In genomic region chr2:79050495-79051046, GRCm38 (mm10) we compare ENCODE assay signal across 23 mouse cellular contexts.
DNase-seq lines count a peak whose midpoint lies in the region; ATAC-seq lines count a peak whose summit lies in the region.
"Had no signal": no experiment of that assay in that cellular context is flagged by ENCODE, and none has a peak within 500 bp of the region (broad histone marks: within the 10 kb centered on the region; RNA-seq: fewer than 3 reads in every experiment).

No protein-coding gene starts in this region.

- H3K27me3 ChIP-seq in limb, embryonic 12.5 days = no peaks in the 10 kb centered on the region
- no peaks in the 10 kb centered on the region for H3K27me3 ChIP-seq in limb, embryonic 10.5 days (ENCODE audit: low read depth, poor library complexity, severe bottlenecking)
- H3K27me3 ChIP-seq in splenic B cell, adult 2 months (ENCODE audit: control insufficient read depth, insufficient read depth, low read length, poor library complexity, severe bottlenecking) = no peaks in the 10 kb centered on the region
- no peaks in the 10 kb centered on the region for H3K27me3 ChIP-seq in heart, embryonic 10.5 days (ENCODE audit: insufficient read depth, poor library complexity, severe bottlenecking)
- H3K27me3 ChIP-seq: embryonic facial prominence, embryonic 12.5 days; kidney, embryonic 15.5 days; neural tube, embryonic 13.5 days had no signal

- H3K36me3 ChIP-seq in limb, embryonic 12.5 days = no peaks in the 10 kb centered on the region
- H3K36me3 ChIP-seq in limb, embryonic 10.5 days = no peaks in the 10 kb centered on the region
- H3K36me3 ChIP-seq in macrophage (ENCODE audit: inconsistent target) = no peaks in the 10 kb centered on the region
- no peaks in the 10 kb centered on the region; the same call in 1 of the 2 replicates for H3K36me3 ChIP-seq in splenic B cell, adult 2 months (ENCODE audit: control insufficient read depth, insufficient read depth, low read length, poor library complexity, severe bottlenecking)
- no peaks in the 10 kb centered on the region for H3K36me3 ChIP-seq in heart, embryonic 10.5 days
- H3K36me3 ChIP-seq: embryonic facial prominence, embryonic 12.5 days; hindbrain, embryonic 10.5 days; kidney, embryonic 15.5 days; midbrain, embryonic 12.5 days; neural tube, embryonic 13.5 days had no signal

- ATAC-seq in limb, embryonic 12.5 days (ENCODE audit: insufficient number of reproducible peaks, insufficient read depth, low FRiP score, low TSS enrichment, low read depth) = no peak
- ATAC-seq in common myeloid progenitor, adult 5-6 weeks (replicated peaks; ENCODE audit: low read depth, poor library complexity, severe bottlenecking) = peak; percentile 64
- ATAC-seq: hindbrain, embryonic 16.5 days; liver, postnatal 0 days had no signal

- H3K9me3 ChIP-seq in limb, embryonic 12.5 days = no peaks in the 10 kb centered on the region
- no peaks in the 10 kb centered on the region for H3K9me3 ChIP-seq in limb, embryonic 10.5 days (replicated peaks)
- H3K9me3 ChIP-seq in heart, embryonic 10.5 days = no peaks in the 10 kb centered on the region
- H3K9me3 ChIP-seq: embryonic facial prominence, embryonic 12.5 days; hindbrain, embryonic 10.5 days; kidney, embryonic 15.5 days; midbrain, embryonic 12.5 days; neural tube, embryonic 13.5 days had no signal

- WGBS in limb, embryonic 12.5 days = 76% methylated on average over 1 of the region's 1 CpGs
- whole genome bisulfite sequencing in limb, embryonic 10.5 days = 95% methylated on average over 1 of the region's 1 CpGs
- WGBS in macrophage (ENCODE audit: missing documents) = 25% methylated on average over 1 of the region's 1 CpGs
- WGBS in heart, embryonic 10.5 days = 93% methylated on average over 1 of the region's 1 CpGs

- no peak for DNase-seq in limb, embryonic 10.5 days (ENCODE audit: low spot score)
- peak; percentile 45 for DNase-seq in splenic B cell, adult 2 months (ENCODE audit: low read depth, low spot score)
- DNase-seq in heart, embryonic 10.5 days (ENCODE audit: low spot score) = no peak
- no peak for DNase-seq in testis, postnatal 14 days (ENCODE audit: low spot score)
- no peak for DNase-seq in natural killer cell, adult 2 months (ENCODE audit: low spot score in 2 of 2)
- DNase-seq: adrenal gland, postnatal 10 days; cerebellum, adult 9-11 months; kidney, adult 11 months; kidney, postnatal 36 days; layer of hippocampus, postnatal 36 days; liver; liver, postnatal 0 days; lung, postnatal 10 days had no signal

- no peak overlapping the region for H3K9ac ChIP-seq in limb, embryonic 12.5 days (replicated peaks)
- H3K9ac ChIP-seq: embryonic facial prominence, embryonic 12.5 days; kidney, embryonic 15.5 days; liver, postnatal 0 days; midbrain, embryonic 12.5 days; neural tube, embryonic 13.5 days had no signal

- H3K4me1 ChIP-seq in limb, embryonic 12.5 days (replicated peaks) = peaks cover 10% of the 10 kb centered on the region
- H3K4me1 ChIP-seq in limb, embryonic 10.5 days = no peaks in the 10 kb centered on the region
- no peaks in the 10 kb centered on the region for H3K4me1 ChIP-seq in heart, embryonic 10.5 days
- H3K4me1 ChIP-seq: embryonic facial prominence, embryonic 12.5 days; kidney, embryonic 15.5 days had no signal

- peak overlapping the region; percentile 82 for H3K27ac ChIP-seq in limb, embryonic 12.5 days
- H3K27ac ChIP-seq in limb, embryonic 10.5 days = no peak overlapping the region
- H3K27ac ChIP-seq in macrophage = 0 out of 2 replicates have a peak overlapping the region, but pooled peaks have one; percentile 1
- H3K27ac ChIP-seq in heart, embryonic 10.5 days = no peak overlapping the region
- H3K27ac ChIP-seq: embryonic facial prominence, embryonic 12.5 days; hindbrain, embryonic 10.5 days; kidney, embryonic 15.5 days; midbrain, embryonic 12.5 days; neural tube, embryonic 13.5 days; stomach, postnatal 0 days had no signal

- H3K79me2 ChIP-seq in macrophage (ENCODE audit: inconsistent target) = no peaks in the 10 kb centered on the region

- no peak overlapping the region for H3K4me2 ChIP-seq in limb, embryonic 12.5 days
- H3K4me2 ChIP-seq: embryonic facial prominence, embryonic 12.5 days; kidney, embryonic 15.5 days; midbrain, embryonic 12.5 days; neural tube, embryonic 13.5 days had no signal

- H3K4me3 ChIP-seq in limb, embryonic 12.5 days (replicated peaks) = no peak overlapping the region
- H3K4me3 ChIP-seq in limb, embryonic 10.5 days = no peak overlapping the region
- H3K4me3 ChIP-seq in macrophage (ENCODE audit: inconsistent target) = no peak overlapping the region
- H3K4me3 ChIP-seq in heart, embryonic 10.5 days = no peak overlapping the region
- H3K4me3 ChIP-seq: embryonic facial prominence, embryonic 12.5 days; hindbrain, embryonic 10.5 days; kidney, embryonic 15.5 days; midbrain, embryonic 12.5 days; neural tube, embryonic 13.5 days had no signal

Comparison
In these comparisons a context has a peak if more than half of its experiments do, and no peak if none do; other contexts are left out.
1. H3K27ac ChIP-seq: peak in limb, embryonic 12.5 days (single experiment) and macrophage (single experiment); none in limb, embryonic 10.5 days (single experiment) and heart, embryonic 10.5 days (single experiment).